Mouse (Mus musculus) limb, embryonic 13.5 days (tissue): Measurements from ENCODE around the gene Sgpp1. TPM values are rescaled to one million over a fixed set of nuclear protein-coding genes. Genes with fewer than 3 reads are reported as not detected.
"Not testable (repeated sequence)": the region's sequence is repeated elsewhere in the genome, so short reads cannot be mapped to it uniquely, and the experiment has no call there.

Experiments
- ATAC-seq: fragments of 200-750 bp; cut with Nextera tagmentation; 2 replicates; pipeline ENCODE4 v1.8.0; 2017; ENCODE audit warnings: low read depth, moderate number of reproducible peaks, moderate TSS enrichment; ENCODE audit not compliant: low FRiP score
- H3K27ac ChIP-seq: fragments of 300-500 bp; sonication (generic); 2 replicates; pipeline ENCODE4 v1.5.1; 2015; ENCODE audit warnings: inconsistent platforms, mild to moderate bottlenecking, moderate library complexity
- H3K27me3 ChIP-seq: fragments of 300-500 bp; sonication (generic); 2 replicates; pipeline ENCODE4 v1.6.1; 2015; ENCODE audit warnings: mild to moderate bottlenecking, inconsistent platforms
- H3K36me3 ChIP-seq: fragments of 300-500 bp; sonication (generic); 2 replicates; pipeline ENCODE4 v1.6.1; 2015; ENCODE audit warnings: inconsistent platforms, mild to moderate bottlenecking, moderate library complexity
- H3K4me1 ChIP-seq: fragments of 300-500 bp; sonication (generic); 2 replicates; pipeline ENCODE4 v1.6.1; 2015; ENCODE audit warnings: inconsistent platforms
- H3K4me2 ChIP-seq: fragments of 300-500 bp; sonication (generic); replicated peaks from 2 replicates; pipeline ENCODE4 v1.6.1; 2015; ENCODE audit warnings: inconsistent platforms, mild to moderate bottlenecking, moderate library complexity
- H3K4me3 ChIP-seq: fragments of 300-500 bp; sonication (generic); 2 replicates; pipeline ENCODE4 v1.5.1; 2015; ENCODE audit warnings: moderate library complexity, mild to moderate bottlenecking, inconsistent platforms
- H3K9ac ChIP-seq: fragments of 300-500 bp; sonication (generic); 2 replicates; pipeline ENCODE4 v1.6.1; 2015; ENCODE audit warnings: mild to moderate bottlenecking, inconsistent platforms
- H3K9me3 ChIP-seq: fragments of 300-500 bp; sonication (generic); 2 replicates; pipeline ENCODE4 v1.6.1; 2016; ENCODE audit warnings: inconsistent platforms
- WGBS: fragments of 180-500 bp; shearing (Covaris S2); methylation state at CpG from one replicate; pipeline ENCODE4 v1.1.7; 2015; 5-methylcytosine and 5-hydroxymethylcytosine counted together
- polyA plus RNA-seq: library from polyadenylated mRNA; unstranded; fragments of >200 nt; fragmentation: Nextera tagmentation; extraction: Ambion mirVana; gene quantifications from 2 replicates; pipeline ENCODE4 v1.2.1, GENCODE M21; 2015

Sgpp1 gene
- polyA plus RNA-seq, 1 experiment from 2014 or later = 12.3 TPM

DNA sequence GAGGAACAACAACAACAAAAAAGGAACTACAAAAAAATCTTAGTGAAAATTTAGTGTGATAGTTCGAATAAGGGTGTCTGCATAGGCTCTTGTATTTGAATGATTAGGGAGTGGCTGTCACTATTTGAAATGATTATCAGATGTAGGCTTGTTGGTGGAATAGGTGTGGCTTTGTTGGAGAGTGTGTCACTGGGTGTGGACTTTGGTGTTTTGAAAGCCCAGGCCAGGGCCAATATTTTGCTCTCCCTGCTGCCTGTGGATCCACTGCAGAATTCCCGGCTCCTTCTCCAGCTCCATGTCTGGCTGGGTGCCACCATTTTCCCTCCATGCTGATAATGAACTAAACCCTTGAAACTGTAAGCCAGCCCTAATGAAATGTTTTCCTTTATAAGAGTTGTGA lies 26.0 kb downstream of the Sgpp1 start:
- H3K4me2 ChIP-seq = no peak overlapping the region
- no peak overlapping the region for H3K9ac ChIP-seq
- no peaks in the 10 kb centered on the region for H3K9me3 ChIP-seq
- 88% methylated on average over 2 of the region's 2 CpGs for WGBS
- no peak overlapping the region for H3K4me3 ChIP-seq
- no peaks in the 10 kb centered on the region for H3K27me3 ChIP-seq
- H3K4me1 ChIP-seq = no peaks in the 10 kb centered on the region
- no peak for ATAC-seq
- no peak overlapping the region for H3K27ac ChIP-seq
- no peaks in the 10 kb centered on the region for H3K36me3 ChIP-seq

DNA sequence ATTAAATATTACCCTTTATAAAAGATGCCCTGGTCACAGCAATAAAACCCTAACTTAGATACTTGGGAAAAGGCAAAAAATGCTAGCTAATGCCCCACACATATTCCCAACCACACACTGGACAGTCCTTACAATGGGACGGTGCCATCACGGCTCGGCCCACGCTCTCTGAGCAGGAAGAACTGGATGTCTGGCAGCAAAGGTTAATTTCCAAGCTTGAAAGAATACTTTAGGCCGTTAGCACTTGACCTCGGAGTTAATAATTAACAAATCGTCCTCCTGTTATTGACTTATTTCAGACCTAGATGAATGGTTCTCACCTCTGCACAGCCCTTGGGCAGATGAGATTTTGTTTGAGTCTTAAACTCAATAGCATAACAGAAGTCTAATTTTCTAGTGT lies 28.9 kb downstream of the Sgpp1 start:
- no peak overlapping the region for H3K4me3 ChIP-seq
- H3K4me2 ChIP-seq = no peak overlapping the region
- no peaks in the 10 kb centered on the region for H3K36me3 ChIP-seq
- no peak for ATAC-seq
- no peak overlapping the region for H3K27ac ChIP-seq
- no peaks in the 10 kb centered on the region for H3K9me3 ChIP-seq
- no peak overlapping the region for H3K9ac ChIP-seq
- WGBS = 81% methylated on average over 7 of the region's 7 CpGs
- H3K4me1 ChIP-seq = peaks cover 7% of the 10 kb centered on the region
- no peaks in the 10 kb centered on the region for H3K27me3 ChIP-seq

DNA sequence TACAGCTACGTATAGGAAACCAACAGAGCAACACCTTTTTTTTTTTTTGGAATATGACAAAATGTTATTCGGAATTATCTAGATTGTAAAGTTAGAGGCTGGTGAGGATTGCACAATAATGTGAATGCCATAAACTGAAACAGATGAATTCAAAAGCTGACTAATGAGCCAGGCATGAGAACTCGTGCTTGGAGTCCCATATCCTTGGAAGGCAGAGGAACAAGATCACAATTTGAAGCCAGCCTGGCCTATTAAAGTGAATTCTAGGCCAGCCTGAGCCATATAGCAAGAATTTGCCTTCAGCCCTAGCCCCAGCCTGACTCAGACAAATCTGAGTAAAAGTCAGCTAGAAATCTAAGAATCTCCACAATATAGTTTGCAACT lies 32.8 kb downstream of the Sgpp1 start:
- Histone ChIP-seq H3K27ac (no peak overlapping the region), H3K9ac (no peak overlapping the region), H3K36me3 (no peaks in the 10 kb centered on the region), H3K4me3 (no peak overlapping the region), H3K9me3 (peaks cover 3% of the 10 kb centered on the region; the same call in 1 of the 2 replicates), H3K4me2 (no peak overlapping the region), H3K27me3 (no peaks in the 10 kb centered on the region), H3K4me1 (peaks cover 14% of the 10 kb centered on the region)
- 68% methylated on average over 3 of the region's 3 CpGs for WGBS
- ATAC-seq = no peak

DNA sequence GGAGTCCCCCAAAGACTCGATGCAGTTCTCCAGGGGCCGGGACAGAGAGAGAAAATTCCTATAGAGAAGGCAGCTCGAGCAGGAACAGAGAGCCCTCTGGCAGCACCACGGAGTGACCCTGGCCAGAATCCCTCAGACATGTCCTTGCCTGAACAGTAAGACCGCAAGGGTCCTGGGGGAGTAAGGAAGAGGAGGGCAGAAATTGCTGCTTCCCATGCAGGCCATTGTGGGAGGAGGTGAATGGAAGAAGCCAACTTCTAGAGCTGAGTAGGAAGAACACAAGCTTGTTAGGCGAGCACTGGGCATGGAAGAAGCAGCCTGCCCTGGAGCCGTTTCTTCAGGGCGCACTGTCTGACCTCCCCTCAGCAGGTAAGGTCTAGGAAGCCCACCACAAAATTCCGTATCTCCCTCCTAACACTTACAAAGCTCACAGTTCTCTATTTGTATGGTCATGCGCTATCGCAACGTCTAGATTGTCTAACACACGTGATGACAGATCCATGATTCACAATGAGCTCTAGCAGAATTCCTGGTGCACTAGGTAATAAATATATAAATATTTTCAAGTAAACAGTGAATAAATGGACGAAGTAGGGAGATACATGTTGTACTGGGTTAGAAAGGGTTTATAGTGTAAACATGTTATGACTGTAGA lies 33.3 kb downstream of the Sgpp1 start:
- Histone ChIP-seq H3K4me2 (peak overlapping the region; percentile 49), H3K27me3 (no peaks in the 10 kb centered on the region), H3K27ac (no peak overlapping the region), H3K4me3 (peak overlapping the region; percentile 16), H3K4me1 (peaks cover 14% of the 10 kb centered on the region), H3K36me3 (no peaks in the 10 kb centered on the region), H3K9ac (no peak overlapping the region), H3K9me3 (peaks cover 3% of the 10 kb centered on the region; the same call in 1 of the 2 replicates)
- ATAC-seq = no peak
- WGBS = 66% methylated on average over 14 of the region's 14 CpGs

DNA sequence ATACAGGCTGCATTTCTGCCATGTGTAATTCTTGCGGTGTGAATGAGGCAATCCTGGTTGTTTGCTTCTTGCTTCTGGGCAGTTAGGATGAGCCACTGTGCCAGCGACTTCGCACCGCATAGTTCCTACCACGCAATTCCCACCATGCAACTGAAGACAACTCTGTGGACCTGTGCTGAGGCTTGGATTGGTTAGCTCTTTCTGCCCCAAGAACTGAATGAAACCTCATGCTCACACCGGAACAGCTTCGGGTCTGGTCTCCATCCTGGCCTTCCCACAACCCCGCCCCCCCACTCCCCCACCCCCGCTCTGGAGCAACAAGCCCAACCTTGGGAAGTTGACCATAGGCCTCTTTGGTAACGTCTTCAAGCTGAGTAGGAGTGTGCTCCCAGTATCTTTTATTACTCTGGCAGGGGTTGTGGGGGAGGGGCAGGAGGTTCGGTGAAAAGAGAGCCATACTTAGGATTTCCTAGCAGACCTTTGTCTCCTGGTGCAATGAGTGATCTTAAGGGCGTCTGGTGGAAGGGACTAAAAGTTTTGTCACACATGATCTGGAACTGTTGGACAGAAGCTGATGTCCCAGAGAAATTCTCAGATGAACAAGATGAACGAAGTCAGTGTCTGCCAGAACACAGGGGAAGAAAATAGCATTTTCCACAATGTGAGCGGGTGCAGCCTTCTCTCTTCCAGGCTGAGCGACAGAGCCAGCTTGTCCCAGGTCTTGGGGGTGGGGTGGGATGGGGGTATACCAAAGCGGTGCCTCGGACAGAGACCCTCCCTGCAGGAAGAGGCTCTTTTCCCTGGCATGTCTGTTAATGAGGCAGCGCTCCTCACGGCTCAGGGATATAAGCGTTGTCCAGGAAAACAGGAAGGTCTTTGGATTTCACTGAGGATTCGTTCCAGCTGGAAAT lies 34.1 kb downstream of the Sgpp1 start:
- peak overlapping the region; percentile 31; the same call in 1 of the 2 replicates for H3K9ac ChIP-seq
- peak; percentile 61 for ATAC-seq

DNA sequence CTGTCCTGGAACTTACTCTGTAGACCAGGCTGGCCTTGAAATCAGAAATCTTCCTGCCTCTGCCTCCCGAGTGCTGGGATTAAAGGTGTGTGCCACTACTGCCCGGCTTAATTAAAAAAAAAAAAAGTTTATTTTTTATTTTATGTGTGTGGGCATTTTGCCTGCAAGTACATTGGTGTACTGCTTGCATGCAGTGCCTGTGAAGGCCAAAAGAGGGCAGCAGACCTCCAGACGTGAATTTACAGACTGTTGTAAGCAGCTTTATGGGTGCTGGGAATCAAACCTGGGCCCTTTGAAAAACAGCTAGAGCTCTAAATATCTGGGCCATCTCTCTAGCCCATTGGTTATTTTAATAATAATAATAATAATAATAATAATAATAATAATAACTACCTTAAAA lies 36.8 kb downstream of the Sgpp1 start:
- no peak for ATAC-seq
- Histone ChIP-seq H3K4me2 (no peak overlapping the region), H3K9ac (no peak overlapping the region), H3K4me1 (peaks cover 14% of the 10 kb centered on the region), H3K4me3 (no peak overlapping the region), H3K27me3 (no peaks in the 10 kb centered on the region), H3K27ac (no peak overlapping the region), H3K9me3 (peaks cover 3% of the 10 kb centered on the region; the same call in 1 of the 2 replicates), H3K36me3 (no peaks in the 10 kb centered on the region)
- 90% methylated on average over 3 of the region's 3 CpGs for WGBS

More for the DNA sequence above, 34.1 kb downstream of the Sgpp1 start:
- WGBS = 30% methylated on average over 21 of the region's 21 CpGs
- Histone ChIP-seq H3K27ac (no peak overlapping the region), H3K27me3 (no peaks in the 10 kb centered on the region), H3K4me2 (peak overlapping the region; percentile 49), H3K4me3 (peak overlapping the region; percentile 16), H3K36me3 (no peaks in the 10 kb centered on the region), H3K4me1 (peaks cover 14% of the 10 kb centered on the region), H3K9me3 (peaks cover 3% of the 10 kb centered on the region; the same call in 1 of the 2 replicates)

DNA sequence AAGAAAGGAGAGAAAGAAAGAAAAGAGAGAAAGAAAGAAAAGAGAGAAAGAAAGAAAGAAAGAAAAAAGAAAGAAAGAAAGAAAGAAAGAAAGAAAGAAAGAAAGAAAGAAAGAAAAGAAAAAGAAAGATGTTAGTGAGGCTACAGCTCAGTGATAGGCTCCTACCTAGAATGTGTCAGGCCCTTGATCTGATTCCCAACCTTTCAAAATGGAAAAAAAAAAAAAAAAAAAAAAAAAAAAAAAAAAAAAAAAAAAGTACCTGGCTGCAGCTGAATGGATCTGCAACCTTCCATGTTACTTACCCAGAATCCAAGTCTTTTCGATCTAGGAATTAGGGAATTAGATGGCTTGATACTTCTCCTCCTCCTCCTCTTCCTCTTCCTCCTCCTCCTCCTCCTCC lies 39.7 kb downstream of the Sgpp1 start:
- WGBS = 76% methylated on average over 1 of the region's 1 CpGs
- H3K4me2 ChIP-seq, H3K4me1 ChIP-seq, H3K27me3 ChIP-seq, H3K9me3 ChIP-seq, H3K27ac ChIP-seq, H3K36me3 ChIP-seq, H3K9ac ChIP-seq, H3K4me3 ChIP-seq, ATAC-seq: not testable (repeated sequence)

DNA sequence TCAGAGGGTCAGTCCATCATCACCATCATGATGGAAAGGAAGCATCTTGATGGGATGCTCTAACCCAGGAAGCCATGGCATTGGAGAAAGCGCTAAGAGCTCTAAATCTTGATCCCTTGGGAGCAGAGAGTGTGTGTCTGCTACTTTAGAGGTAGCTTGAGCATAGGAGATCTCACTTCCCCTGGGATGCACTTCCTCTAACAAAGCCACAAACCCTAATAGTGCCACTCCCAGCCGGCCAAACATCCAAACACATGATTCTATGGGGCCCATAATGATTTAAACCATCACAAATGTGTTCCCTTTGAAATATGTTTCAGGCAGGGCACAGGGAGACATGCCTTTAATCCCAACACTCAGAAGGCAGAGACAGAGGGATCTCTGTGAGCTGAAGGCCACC lies 46.5 kb downstream of the Sgpp1 start:
- ATAC-seq = no peak
- 85% methylated on average over 2 of the region's 2 CpGs for WGBS
- Histone ChIP-seq H3K4me3 (no peak overlapping the region), H3K4me1 (no peaks in the 10 kb centered on the region), H3K27ac (no peak overlapping the region), H3K4me2 (no peak overlapping the region), H3K36me3 (no peaks in the 10 kb centered on the region), H3K9me3 (no peaks in the 10 kb centered on the region), H3K9ac (no peak overlapping the region), H3K27me3 (no peaks in the 10 kb centered on the region)

DNA sequence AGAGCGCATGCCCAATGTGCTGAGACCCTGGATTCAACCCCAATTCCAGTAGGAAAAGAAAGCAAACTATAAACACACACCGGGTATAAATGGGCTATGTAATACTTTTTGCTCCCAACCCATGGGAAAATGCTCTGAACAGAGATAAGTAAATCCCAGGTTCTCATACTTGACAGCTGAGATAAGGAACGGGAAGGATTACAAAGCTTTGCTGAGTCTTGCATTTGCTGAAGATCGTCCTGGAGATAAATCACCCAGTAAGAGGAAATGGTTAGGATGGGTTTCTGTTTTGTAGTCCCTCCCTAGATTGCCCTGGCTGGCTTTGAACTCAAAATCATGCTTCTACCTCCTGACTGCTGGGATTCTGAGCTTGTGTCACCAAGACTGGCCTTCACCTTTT lies 48.2 kb downstream of the Sgpp1 start:
- no peak overlapping the region for H3K4me3 ChIP-seq
- no peaks in the 10 kb centered on the region for H3K27me3 ChIP-seq
- no peaks in the 10 kb centered on the region for H3K9me3 ChIP-seq
- H3K27ac ChIP-seq = no peak overlapping the region
- H3K9ac ChIP-seq = no peak overlapping the region
- ATAC-seq = no peak
- WGBS = 62% methylated on average over 4 of the region's 4 CpGs
- no peaks in the 10 kb centered on the region for H3K36me3 ChIP-seq
- H3K4me2 ChIP-seq = no peak overlapping the region
- H3K4me1 ChIP-seq = no peaks in the 10 kb centered on the region

DNA sequence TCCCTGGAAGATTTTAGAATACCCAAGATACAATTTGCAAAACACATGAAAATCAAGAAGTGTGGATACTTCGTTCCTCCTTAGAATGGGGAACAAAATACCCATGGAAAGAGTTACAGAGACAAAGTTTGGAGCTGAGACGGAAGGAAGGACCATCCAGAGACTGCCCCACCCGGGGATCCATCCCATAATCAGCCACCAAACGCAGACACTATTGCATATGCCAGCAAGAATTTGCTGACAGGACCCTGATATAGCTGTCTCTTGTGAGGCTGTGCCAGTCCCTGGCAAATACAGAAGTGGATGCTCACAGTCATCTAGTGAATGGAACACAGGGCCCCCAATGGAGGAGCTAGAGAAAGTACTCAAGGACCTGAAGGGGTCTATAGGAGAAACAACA lies 51.5 kb downstream of the Sgpp1 start:
- not testable (repeated sequence) for H3K4me2 ChIP-seq, H3K4me3 ChIP-seq
- 86% methylated on average over 4 of the region's 4 CpGs for WGBS

DNA sequence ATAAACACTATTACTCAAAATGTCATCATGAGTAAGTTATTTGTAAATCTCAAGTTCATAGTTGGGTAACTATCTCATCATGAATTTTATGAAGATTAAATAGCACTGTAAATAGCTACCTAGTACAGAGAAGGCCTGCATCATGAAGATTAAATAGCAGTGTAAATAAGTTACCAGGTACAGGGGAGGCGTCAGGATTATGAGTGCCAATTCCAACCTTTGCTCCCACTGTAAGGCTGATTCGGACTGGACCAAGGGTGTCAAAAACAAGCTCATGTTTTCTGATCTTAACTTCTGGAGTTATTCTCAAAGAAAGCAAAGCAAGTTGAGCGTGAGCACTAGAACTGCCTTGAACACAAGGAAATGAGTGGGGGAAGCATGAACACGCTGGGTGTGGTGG lies 51.9 kb downstream of the Sgpp1 start:
- WGBS = 92% methylated on average over 4 of the region's 4 CpGs
- ATAC-seq = no peak
- no peak overlapping the region for H3K27ac ChIP-seq
- H3K27me3 ChIP-seq = no peaks in the 10 kb centered on the region
- H3K36me3 ChIP-seq = no peaks in the 10 kb centered on the region
- no peak overlapping the region for H3K4me2 ChIP-seq
- no peak overlapping the region for H3K4me3 ChIP-seq
- no peaks in the 10 kb centered on the region for H3K9me3 ChIP-seq
- H3K9ac ChIP-seq = no peak overlapping the region
- no peaks in the 10 kb centered on the region for H3K4me1 ChIP-seq

More for the DNA sequence above, 51.5 kb downstream of the Sgpp1 start:
- not testable (repeated sequence) for H3K9me3 ChIP-seq, H3K27ac ChIP-seq, H3K36me3 ChIP-seq, ATAC-seq, H3K9ac ChIP-seq, H3K27me3 ChIP-seq, H3K4me1 ChIP-seq

DNA sequence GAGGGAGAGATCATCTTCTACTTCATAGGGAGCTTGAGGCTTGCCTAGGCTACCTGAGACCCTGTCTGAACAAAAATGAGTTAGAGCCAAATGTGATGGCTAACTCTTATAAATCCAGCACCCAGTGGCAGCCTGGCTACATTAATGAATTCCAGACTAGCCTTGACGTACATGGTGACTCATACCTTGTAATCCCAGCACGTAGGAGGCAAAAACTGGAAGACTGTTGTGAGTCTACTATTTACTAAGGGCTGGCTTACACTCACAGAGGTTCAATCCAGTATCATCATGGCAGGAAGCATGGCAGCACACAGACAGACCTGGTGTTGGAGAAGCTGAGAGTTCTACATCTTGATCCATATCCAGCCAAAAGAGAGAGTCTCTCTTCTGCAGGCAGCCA lies 52.7 kb downstream of the Sgpp1 start:
- no peak for ATAC-seq
- H3K4me1 ChIP-seq = no peaks in the 10 kb centered on the region
- H3K4me3 ChIP-seq = no peak overlapping the region
- H3K4me2 ChIP-seq = no peak overlapping the region
- no peaks in the 10 kb centered on the region for H3K27me3 ChIP-seq
- no peaks in the 10 kb centered on the region for H3K9me3 ChIP-seq
- no peaks in the 10 kb centered on the region for H3K36me3 ChIP-seq
- H3K9ac ChIP-seq = no peak overlapping the region
- no peak overlapping the region for H3K27ac ChIP-seq
- 41% methylated on average over 2 of the region's 2 CpGs for WGBS
